Mouse (Mus musculus): ENCODE data around the gene Dazap2. TPM values are rescaled to one million over a fixed set of nuclear protein-coding genes. Genes with fewer than 3 reads are reported as not detected.

Gene Dazap2
- polyA plus RNA-seq, 1 experiment from 2014 or later: 250 TPM

DNA sequence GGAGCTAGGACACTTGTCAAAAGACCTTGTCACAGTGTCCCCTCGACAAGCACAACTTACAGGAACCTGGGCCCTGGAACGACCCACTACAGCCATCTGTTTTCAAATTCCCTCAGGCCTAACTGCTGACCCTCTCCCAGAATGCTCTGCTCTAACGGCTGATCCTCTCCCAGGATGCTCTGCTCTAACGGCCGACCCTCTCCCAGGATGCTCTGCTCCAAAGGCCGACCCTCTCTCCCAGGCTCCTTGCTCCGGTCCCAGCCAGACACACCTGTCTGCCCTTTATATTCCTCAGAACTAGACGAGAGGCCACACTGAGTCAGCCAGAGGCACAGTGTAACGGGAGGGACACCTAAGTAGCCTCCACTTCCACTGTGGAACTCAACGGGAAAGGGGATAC lies 35.0 kb upstream of the Dazap2 start:
- Histone ChIP-seq H3K9ac (ENCODE audit: low read length) (no peak overlapping the region), H3K9me3 (ENCODE audit: control insufficient read depth, low read length) (no peaks in the 10 kb centered on the region), H3K4me1 (ENCODE audit: control insufficient read depth, insufficient read depth, low read length) (no peaks in the 10 kb centered on the region), H3K4me2 (ENCODE audit: low read depth) (no peak overlapping the region), H3K27me3 (ENCODE audit: control insufficient read depth, insufficient read depth, low read length) (no peaks in the 10 kb centered on the region), H3K36me3 (ENCODE audit: control insufficient read depth, insufficient read depth, low read length) (no peaks in the 10 kb centered on the region; the same call in 1 of the 2 replicates), H3K4me3 (ENCODE audit: low read depth, low read length) (no peak overlapping the region), H3K27ac (ENCODE audit: low read depth, low read length) (no peak overlapping the region)
- 90% methylated on average over 10 of the region's 10 CpGs for WGBS
- DNase-seq (ENCODE audit: low spot score) (no peak), ATAC-seq (ENCODE audit: insufficient read depth, low FRiP score, low TSS enrichment) (no peak)

DNA sequence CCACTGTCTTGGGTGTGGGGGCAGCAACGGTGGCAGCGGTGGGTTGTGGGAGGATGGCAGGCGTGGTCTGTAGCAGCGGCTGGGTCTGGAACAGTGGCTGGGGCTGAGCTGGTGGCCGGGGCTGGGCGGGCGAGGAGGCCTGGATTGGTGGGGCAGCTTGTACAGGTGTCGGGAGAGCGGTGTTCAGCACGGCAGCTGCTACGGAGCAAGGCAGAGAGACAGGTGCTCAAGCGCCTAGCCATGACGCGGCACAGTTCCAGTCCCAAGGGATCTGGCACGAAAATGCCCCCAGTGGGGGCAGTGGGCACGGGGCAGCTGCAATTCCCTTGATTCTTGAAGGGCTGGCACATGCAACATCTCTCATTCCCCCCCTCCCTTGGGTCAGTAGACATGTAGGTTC lies 29.2 kb upstream of the Dazap2 start:
- no peak overlapping the region for H3K4me3 ChIP-seq (ENCODE audit: low read depth, low read length)
- ATAC-seq (ENCODE audit: insufficient read depth, low FRiP score, low TSS enrichment): no peak
- no peak overlapping the region for H3K4me2 ChIP-seq (ENCODE audit: low read depth)
- no peaks in the 10 kb centered on the region for H3K4me1 ChIP-seq (ENCODE audit: control insufficient read depth, insufficient read depth, low read length)
- no peak for DNase-seq (ENCODE audit: low spot score)
- H3K36me3 ChIP-seq (ENCODE audit: control insufficient read depth, insufficient read depth, low read length): peaks cover 3% of the 10 kb centered on the region; the same call in 1 of the 2 replicates
- no peaks in the 10 kb centered on the region for H3K27me3 ChIP-seq (ENCODE audit: control insufficient read depth, insufficient read depth, low read length)
- H3K9ac ChIP-seq (ENCODE audit: low read length): no peak overlapping the region
- no peak overlapping the region for H3K27ac ChIP-seq (ENCODE audit: low read depth, low read length)
- H3K9me3 ChIP-seq (ENCODE audit: control insufficient read depth, low read length): no peaks in the 10 kb centered on the region
- WGBS: 93% methylated on average over 16 of the region's 16 CpGs

- Histone ChIP-seq H3K4me2 (ENCODE audit: low read depth) (no peak overlapping the region), H3K27me3 (ENCODE audit: control insufficient read depth, insufficient read depth, low read length) (no peaks in the 10 kb centered on the region), H3K4me1 (ENCODE audit: control insufficient read depth, insufficient read depth, low read length) (no peaks in the 10 kb centered on the region), H3K36me3 (ENCODE audit: control insufficient read depth, insufficient read depth, low read length) (peaks cover 3% of the 10 kb centered on the region; the same call in 1 of the 2 replicates), H3K9me3 (ENCODE audit: control insufficient read depth, low read length) (no peaks in the 10 kb centered on the region), H3K4me3 (ENCODE audit: low read depth, low read length) (no peak overlapping the region), H3K9ac (ENCODE audit: low read length) (no peak overlapping the region), H3K27ac (ENCODE audit: low read depth, low read length) (no peak overlapping the region)
- WGBS: 77% methylated on average over 4 of the region's 4 CpGs
- no peak for DNase-seq (ENCODE audit: low spot score)
- ATAC-seq (ENCODE audit: insufficient read depth, low FRiP score, low TSS enrichment): no peak
These were observed 28.0 kb upstream of the Dazap2 start for GRCm38 (mm10) chr15:100587166-100587565.

GRCm38 (mm10) chr15:100588297-100588696 lies 26.9 kb upstream of the Dazap2 start:
- Histone ChIP-seq H3K36me3 (ENCODE audit: control insufficient read depth, insufficient read depth, low read length) (peaks cover 3% of the 10 kb centered on the region; the same call in 1 of the 2 replicates), H3K4me1 (ENCODE audit: control insufficient read depth, insufficient read depth, low read length) (no peaks in the 10 kb centered on the region), H3K27ac (ENCODE audit: low read depth, low read length) (no peak overlapping the region), H3K4me3 (ENCODE audit: low read depth, low read length) (no peak overlapping the region), H3K27me3 (ENCODE audit: control insufficient read depth, insufficient read depth, low read length) (no peaks in the 10 kb centered on the region), H3K4me2 (ENCODE audit: low read depth) (no peak overlapping the region), H3K9me3 (ENCODE audit: control insufficient read depth, low read length) (no peaks in the 10 kb centered on the region), H3K9ac (ENCODE audit: low read length) (no peak overlapping the region)
- no peak for DNase-seq (ENCODE audit: low spot score)
- no peak for ATAC-seq (ENCODE audit: insufficient read depth, low FRiP score, low TSS enrichment)
- 77% methylated on average over 6 of the region's 6 CpGs for WGBS

- Histone ChIP-seq H3K4me3 (ENCODE audit: low read depth, low read length) (no peak overlapping the region), H3K9me3 (ENCODE audit: control insufficient read depth, low read length) (no peaks in the 10 kb centered on the region), H3K9ac (ENCODE audit: low read length) (no peak overlapping the region), H3K27me3 (ENCODE audit: control insufficient read depth, insufficient read depth, low read length) (no peaks in the 10 kb centered on the region), H3K4me1 (ENCODE audit: control insufficient read depth, insufficient read depth, low read length) (no peaks in the 10 kb centered on the region), H3K4me2 (ENCODE audit: low read depth) (no peak overlapping the region), H3K36me3 (ENCODE audit: control insufficient read depth, insufficient read depth, low read length) (peaks cover 3% of the 10 kb centered on the region; the same call in 1 of the 2 replicates), H3K27ac (ENCODE audit: low read depth, low read length) (no peak overlapping the region)
- 71% methylated on average over 8 of the region's 8 CpGs for WGBS
- ATAC-seq (ENCODE audit: insufficient read depth, low FRiP score, low TSS enrichment): no peak
- DNase-seq (ENCODE audit: low spot score): no peak
These were observed 24.7 kb upstream of the Dazap2 start for GRCm38 (mm10) chr15:100590436-100590835.

- 85% methylated on average over 6 of the region's 6 CpGs for WGBS
- no peak overlapping the region for H3K9ac ChIP-seq (ENCODE audit: low read length)
- no peak overlapping the region for H3K4me3 ChIP-seq (ENCODE audit: low read depth, low read length)
- H3K9me3 ChIP-seq (ENCODE audit: control insufficient read depth, low read length): no peaks in the 10 kb centered on the region
- ATAC-seq (ENCODE audit: insufficient read depth, low FRiP score, low TSS enrichment): no peak
- no peak overlapping the region for H3K27ac ChIP-seq (ENCODE audit: low read depth, low read length)
- H3K36me3 ChIP-seq (ENCODE audit: control insufficient read depth, insufficient read depth, low read length): no peaks in the 10 kb centered on the region
- no peak for DNase-seq (ENCODE audit: low spot score)
- no peaks in the 10 kb centered on the region for H3K4me1 ChIP-seq (ENCODE audit: control insufficient read depth, insufficient read depth, low read length)
- H3K4me2 ChIP-seq (ENCODE audit: low read depth): no peak overlapping the region
- H3K27me3 ChIP-seq (ENCODE audit: control insufficient read depth, insufficient read depth, low read length): 0 out of 2 replicates have a peak, but pooled peaks cover 2% of the 10 kb centered on the region
These were observed 22.3 kb upstream of the Dazap2 start for GRCm38 (mm10) chr15:100592817-100593216.

DNA sequence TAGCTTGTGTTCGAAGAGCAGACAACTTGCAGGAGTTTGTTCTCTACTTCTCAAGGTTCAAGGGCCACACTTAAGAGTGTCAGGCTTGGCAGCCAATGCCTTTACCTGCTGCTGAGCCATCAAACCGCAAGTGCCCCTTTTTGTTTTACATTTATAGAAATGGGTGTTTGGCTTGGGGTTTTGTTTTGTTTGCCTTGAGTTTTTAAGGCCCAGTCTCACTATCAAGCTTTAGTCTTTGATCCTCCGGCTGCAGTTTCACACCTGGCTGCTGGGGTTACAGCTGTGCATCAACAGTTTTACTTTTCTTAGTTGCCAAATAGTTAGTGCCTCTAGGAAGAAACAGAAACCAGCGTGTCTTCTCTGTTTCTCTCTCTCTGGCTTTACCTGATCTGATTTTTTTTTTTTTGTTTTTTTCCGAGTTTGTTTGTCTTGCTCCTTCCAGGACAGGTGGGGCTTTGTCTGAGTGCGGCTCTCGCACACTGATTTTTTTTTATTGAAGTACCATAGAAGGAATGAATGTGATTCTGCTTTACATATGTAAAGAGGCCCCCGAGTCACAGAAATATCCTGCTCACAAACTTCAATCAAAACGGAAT lies 16.8 kb upstream of the Dazap2 start:
- peaks cover 13% of the 10 kb centered on the region; the same call in 1 of the 2 replicates for H3K4me1 ChIP-seq (ENCODE audit: control insufficient read depth, insufficient read depth, low read length)
- H3K9ac ChIP-seq (ENCODE audit: low read length): peak overlapping the region; percentile 86; the same call in 1 of the 2 replicates
- peak overlapping the region; percentile 76 for H3K4me3 ChIP-seq (ENCODE audit: low read depth, low read length)
- H3K27me3 ChIP-seq (ENCODE audit: control insufficient read depth, insufficient read depth, low read length): peaks cover 29% of the 10 kb centered on the region
- no peak for DNase-seq (ENCODE audit: low spot score)
- H3K4me2 ChIP-seq (ENCODE audit: low read depth): peak overlapping the region; percentile 98
- no peaks in the 10 kb centered on the region for H3K36me3 ChIP-seq (ENCODE audit: control insufficient read depth, insufficient read depth, low read length)
- ATAC-seq (ENCODE audit: insufficient read depth, low FRiP score, low TSS enrichment): no peak
- 17% methylated on average over 9 of the region's 9 CpGs for WGBS
- H3K27ac ChIP-seq (ENCODE audit: low read depth, low read length): no peak overlapping the region
- no peaks in the 10 kb centered on the region for H3K9me3 ChIP-seq (ENCODE audit: control insufficient read depth, low read length)

DNA sequence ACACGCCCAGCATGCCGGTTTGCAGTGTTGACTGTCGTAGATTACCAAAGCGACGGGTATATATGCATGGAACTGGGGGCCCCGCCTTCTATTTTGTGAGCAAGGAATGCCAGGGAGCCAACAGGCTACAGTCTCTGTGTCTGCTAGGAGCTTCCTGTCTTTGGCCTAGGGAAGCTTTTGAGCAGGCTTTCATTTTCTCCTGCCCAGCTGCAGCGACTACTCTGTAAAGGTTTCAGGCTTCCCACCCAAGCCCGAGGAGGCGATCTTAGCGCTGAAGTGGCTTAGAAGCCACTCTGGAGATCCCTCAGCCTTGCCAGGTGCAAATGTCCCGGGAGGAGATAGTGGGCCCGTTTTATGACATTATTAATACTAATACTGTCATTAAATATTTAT lies 16.3 kb upstream of the Dazap2 start:
- ATAC-seq (ENCODE audit: insufficient read depth, low FRiP score, low TSS enrichment): peak; percentile 8; the same call in 1 of the 2 replicates
- H3K27ac ChIP-seq (ENCODE audit: low read depth, low read length): 0 out of 2 replicates have a peak overlapping the region, but pooled peaks have one; percentile 67
- 1% methylated on average over 12 of the region's 12 CpGs for WGBS

More for the DNA sequence above, 16.3 kb upstream of the Dazap2 start:
- Histone ChIP-seq H3K4me3 (ENCODE audit: low read depth, low read length) (peak overlapping the region; percentile 76), H3K4me2 (ENCODE audit: low read depth) (peak overlapping the region; percentile 98), H3K36me3 (ENCODE audit: control insufficient read depth, insufficient read depth, low read length) (no peaks in the 10 kb centered on the region), H3K4me1 (ENCODE audit: control insufficient read depth, insufficient read depth, low read length) (peaks cover 13% of the 10 kb centered on the region; the same call in 1 of the 2 replicates), H3K27me3 (ENCODE audit: control insufficient read depth, insufficient read depth, low read length) (peaks cover 34% of the 10 kb centered on the region), H3K9ac (ENCODE audit: low read length) (peak overlapping the region; percentile 86), H3K9me3 (ENCODE audit: control insufficient read depth, low read length) (no peaks in the 10 kb centered on the region)
- DNase-seq (ENCODE audit: low spot score): peak; percentile 54
